Mouse (Mus musculus) brain, embryonic 14.5 days (tissue): ENCODE results near the gene Tulp2.

ENCODE experiments used
- CTCF ChIP-seq: fragments of 200-500 bp; IDR thresholded peaks from 2 replicates; pipeline ENCODE4 v1.5.1; 2012; ENCODE audit warnings: inconsistent platforms, mild to moderate bottlenecking, moderate library complexity, borderline replicate concordance; ENCODE audit not compliant: insufficient read depth, insufficient read length; ENCODE audit errors: extremely low read depth
- POLR2A ChIP-seq: fragments of 200-500 bp; IDR thresholded peaks from 2 replicates; pipeline ENCODE4 v1.6.1; 2012; ENCODE audit warnings: mild to moderate bottlenecking, inconsistent platforms, borderline replicate concordance; ENCODE audit not compliant: poor library complexity, insufficient read depth, insufficient read length, severe bottlenecking; ENCODE audit errors: extremely low read depth

DNA sequence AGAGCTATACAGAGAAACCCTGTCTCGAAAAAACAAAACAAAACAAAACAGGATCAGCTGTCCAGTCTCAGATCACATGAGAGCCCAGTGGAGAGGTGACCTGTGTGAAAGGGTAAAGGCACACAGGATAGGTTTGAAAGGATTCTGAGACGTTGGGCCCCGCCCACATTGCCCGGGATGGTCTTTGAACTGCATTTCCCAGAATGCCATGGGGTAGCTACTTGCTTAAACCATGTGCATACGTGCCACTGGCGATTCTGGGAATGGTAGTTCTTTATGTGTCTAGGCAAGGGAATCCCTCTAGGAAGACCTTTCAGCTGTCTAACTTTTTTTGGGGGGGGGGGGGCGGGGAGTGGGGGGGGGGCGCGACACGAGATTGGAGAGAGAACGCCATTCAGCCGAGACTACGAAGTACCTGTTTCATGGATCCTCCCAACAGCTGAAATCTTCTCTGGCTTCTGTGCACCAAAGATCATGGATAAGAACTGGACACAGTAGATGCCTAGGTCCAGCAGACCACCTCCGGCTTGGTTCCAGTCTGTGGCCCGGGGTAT, at the start of gene Tulp2:
- no peak for TF ChIP-seq CTCF
- TF ChIP-seq POLR2A, result no peak
